Mouse (Mus musculus): ENCODE measurements around the gene Ripply3. TPM values are rescaled to one million over a fixed set of nuclear protein-coding genes. Genes with fewer than 3 reads are reported as not detected.

Gene Ripply3
- polyA plus RNA-seq, 1 experiment from 2014 or later: 0.99 TPM

- Histone ChIP-seq H3K9ac (replicated peaks; ENCODE audit: low read depth, low read length) (no peak overlapping the region), H3K27me3 (replicated peaks; ENCODE audit: control insufficient read depth, insufficient read depth, low read length) (no peaks in the 10 kb centered on the region), H3K4me1 (replicated peaks; ENCODE audit: control insufficient read depth, insufficient read depth, low read length) (peaks cover 5% of the 10 kb centered on the region; the same call in 1 of the 2 replicates), H3K4me3 (replicated peaks; ENCODE audit: low read length) (no peak overlapping the region), H3K4me2 (ENCODE audit: low read length) (no peak overlapping the region), H3K27ac (ENCODE audit: low read length) (no peak overlapping the region), H3K9me3 (ENCODE audit: control insufficient read depth, low read length) (0 out of 2 replicates have a peak, but pooled peaks cover 4% of the 10 kb centered on the region), H3K36me3 (ENCODE audit: control insufficient read depth, insufficient read depth) (no peaks in the 10 kb centered on the region)
- no peak for ATAC-seq
- WGBS: 90% methylated on average over 4 of the region's 4 CpGs
These were observed 27.0 kb upstream of the Ripply3 start for GRCm38 (mm10) chr16:94301194-94301593.

- Histone ChIP-seq H3K9me3 (ENCODE audit: control insufficient read depth, low read length) (0 out of 2 replicates have a peak, but pooled peaks cover 4% of the 10 kb centered on the region), H3K4me1 (replicated peaks; ENCODE audit: control insufficient read depth, insufficient read depth, low read length) (peaks cover 5% of the 10 kb centered on the region; the same call in 1 of the 2 replicates), H3K27me3 (replicated peaks; ENCODE audit: control insufficient read depth, insufficient read depth, low read length) (no peaks in the 10 kb centered on the region), H3K4me3 (replicated peaks; ENCODE audit: low read length) (no peak overlapping the region), H3K4me2 (ENCODE audit: low read length) (no peak overlapping the region), H3K27ac (ENCODE audit: low read length) (no peak overlapping the region), H3K36me3 (ENCODE audit: control insufficient read depth, insufficient read depth) (no peaks in the 10 kb centered on the region), H3K9ac (replicated peaks; ENCODE audit: low read depth, low read length) (no peak overlapping the region)
- WGBS: 85% methylated on average over 5 of the region's 5 CpGs
- ATAC-seq: no peak
These were observed 26.5 kb upstream of the Ripply3 start for GRCm38 (mm10) chr16:94301696-94302095.

- Histone ChIP-seq H3K9me3 (ENCODE audit: control insufficient read depth, low read length) (0 out of 2 replicates have a peak, but pooled peaks cover 4% of the 10 kb centered on the region), H3K9ac (replicated peaks; ENCODE audit: low read depth, low read length) (peak overlapping the region; percentile 33), H3K27me3 (replicated peaks; ENCODE audit: control insufficient read depth, insufficient read depth, low read length) (no peaks in the 10 kb centered on the region), H3K36me3 (ENCODE audit: control insufficient read depth, insufficient read depth) (no peaks in the 10 kb centered on the region), H3K27ac (ENCODE audit: low read length) (no peak overlapping the region), H3K4me2 (ENCODE audit: low read length) (peak overlapping the region; percentile 35), H3K4me1 (replicated peaks; ENCODE audit: control insufficient read depth, insufficient read depth, low read length) (peaks cover 6% of the 10 kb centered on the region; the same call in 1 of the 2 replicates), H3K4me3 (replicated peaks; ENCODE audit: low read length) (peak overlapping the region; percentile 4)
- ATAC-seq: peak; percentile 50; the same call in 1 of the 2 replicates
- WGBS: 5% methylated on average over 30 of the region's 30 CpGs
These were observed 25.7 kb upstream of the Ripply3 start for GRCm38 (mm10) chr16:94302274-94303202.

- Histone ChIP-seq H3K27ac (ENCODE audit: low read length) (no peak overlapping the region), H3K4me1 (replicated peaks; ENCODE audit: control insufficient read depth, insufficient read depth, low read length) (peaks cover 9% of the 10 kb centered on the region; the same call in 1 of the 2 replicates), H3K4me3 (replicated peaks; ENCODE audit: low read length) (peak overlapping the region; percentile 4; the same call in 1 of the 2 replicates), H3K4me2 (ENCODE audit: low read length) (peak overlapping the region; percentile 35), H3K9me3 (ENCODE audit: control insufficient read depth, low read length) (0 out of 2 replicates have a peak, but pooled peaks cover 4% of the 10 kb centered on the region), H3K36me3 (ENCODE audit: control insufficient read depth, insufficient read depth) (no peaks in the 10 kb centered on the region), H3K27me3 (replicated peaks; ENCODE audit: control insufficient read depth, insufficient read depth, low read length) (no peaks in the 10 kb centered on the region), H3K9ac (replicated peaks; ENCODE audit: low read depth, low read length) (peak overlapping the region; percentile 33)
- WGBS: 31% methylated on average over 6 of the region's 6 CpGs
- ATAC-seq: peak; percentile 16; the same call in 1 of the 2 replicates
These were observed 25.1 kb upstream of the Ripply3 start for GRCm38 (mm10) chr16:94303203-94303535.

- 0 out of 2 replicates have a peak, but pooled peaks cover 4% of the 10 kb centered on the region for H3K9me3 ChIP-seq (ENCODE audit: control insufficient read depth, low read length)
- no peaks in the 10 kb centered on the region for H3K27me3 ChIP-seq (replicated peaks; ENCODE audit: control insufficient read depth, insufficient read depth, low read length)
- WGBS: 31% methylated on average over 6 of the region's 6 CpGs
- H3K4me3 ChIP-seq (replicated peaks; ENCODE audit: low read length): no peak overlapping the region
- no peaks in the 10 kb centered on the region for H3K36me3 ChIP-seq (ENCODE audit: control insufficient read depth, insufficient read depth)
- no peak for ATAC-seq
- H3K4me2 ChIP-seq (ENCODE audit: low read length): no peak overlapping the region
- H3K9ac ChIP-seq (replicated peaks; ENCODE audit: low read depth, low read length): no peak overlapping the region
- H3K4me1 ChIP-seq (replicated peaks; ENCODE audit: control insufficient read depth, insufficient read depth, low read length): peaks cover 18% of the 10 kb centered on the region
- no peak overlapping the region for H3K27ac ChIP-seq (ENCODE audit: low read length)
These were observed 20.7 kb upstream of the Ripply3 start for GRCm38 (mm10) chr16:94307526-94307925.

- 39% methylated on average over 6 of the region's 6 CpGs for WGBS
- no peak overlapping the region for H3K4me2 ChIP-seq (ENCODE audit: low read length)
- H3K36me3 ChIP-seq (ENCODE audit: control insufficient read depth, insufficient read depth): no peaks in the 10 kb centered on the region
- no peak overlapping the region for H3K27ac ChIP-seq (ENCODE audit: low read length)
- H3K27me3 ChIP-seq (replicated peaks; ENCODE audit: control insufficient read depth, insufficient read depth, low read length): no peaks in the 10 kb centered on the region
- no peak overlapping the region for H3K9ac ChIP-seq (replicated peaks; ENCODE audit: low read depth, low read length)
- H3K4me1 ChIP-seq (replicated peaks; ENCODE audit: control insufficient read depth, insufficient read depth, low read length): peaks cover 14% of the 10 kb centered on the region
- 0 out of 2 replicates have a peak, but pooled peaks cover 4% of the 10 kb centered on the region for H3K9me3 ChIP-seq (ENCODE audit: control insufficient read depth, low read length)
- H3K4me3 ChIP-seq (replicated peaks; ENCODE audit: low read length): no peak overlapping the region
- no peak for ATAC-seq
These were observed 20.3 kb upstream of the Ripply3 start for GRCm38 (mm10) chr16:94307942-94308341.

GRCm38 (mm10) chr16:94309025-94309424, 19.2 kb upstream of the Ripply3 start:
- 93% methylated on average over 4 of the region's 4 CpGs for WGBS
- no peak overlapping the region for H3K4me2 ChIP-seq (ENCODE audit: low read length)
- no peak overlapping the region for H3K27ac ChIP-seq (ENCODE audit: low read length)
- no peak overlapping the region for H3K9ac ChIP-seq (replicated peaks; ENCODE audit: low read depth, low read length)
- H3K27me3 ChIP-seq (replicated peaks; ENCODE audit: control insufficient read depth, insufficient read depth, low read length): no peaks in the 10 kb centered on the region
- H3K4me1 ChIP-seq (replicated peaks; ENCODE audit: control insufficient read depth, insufficient read depth, low read length): peaks cover 17% of the 10 kb centered on the region
- H3K36me3 ChIP-seq (ENCODE audit: control insufficient read depth, insufficient read depth): no peaks in the 10 kb centered on the region
- no peak overlapping the region for H3K4me3 ChIP-seq (replicated peaks; ENCODE audit: low read length)
- ATAC-seq: no peak
- 0 out of 2 replicates have a peak, but pooled peaks cover 4% of the 10 kb centered on the region for H3K9me3 ChIP-seq (ENCODE audit: control insufficient read depth, low read length)

GRCm38 (mm10) chr16:94311416-94311815, 16.8 kb upstream of the Ripply3 start:
- peak overlapping the region; percentile 37 for H3K9ac ChIP-seq (replicated peaks; ENCODE audit: low read depth, low read length)
- H3K27ac ChIP-seq (ENCODE audit: low read length): no peak overlapping the region
- H3K4me3 ChIP-seq (replicated peaks; ENCODE audit: low read length): no peak overlapping the region
- ATAC-seq: no peak
- 92% methylated on average over 1 of the region's 1 CpGs for WGBS
- H3K4me1 ChIP-seq (replicated peaks; ENCODE audit: control insufficient read depth, insufficient read depth, low read length): peaks cover 22% of the 10 kb centered on the region
- no peaks in the 10 kb centered on the region for H3K36me3 ChIP-seq (ENCODE audit: control insufficient read depth, insufficient read depth)
- H3K9me3 ChIP-seq (ENCODE audit: control insufficient read depth, low read length): no peaks in the 10 kb centered on the region
- H3K27me3 ChIP-seq (replicated peaks; ENCODE audit: control insufficient read depth, insufficient read depth, low read length): no peaks in the 10 kb centered on the region
- peak overlapping the region; percentile 45; the same call in 1 of the 2 replicates for H3K4me2 ChIP-seq (ENCODE audit: low read length)

- H3K4me1 ChIP-seq (replicated peaks; ENCODE audit: control insufficient read depth, insufficient read depth, low read length): peaks cover 22% of the 10 kb centered on the region
These were observed 16.3 kb upstream of the Ripply3 start for GRCm38 (mm10) chr16:94311931-94312330.

More at GRCm38 (mm10) chr16:94311931-94312330, 16.3 kb upstream of the Ripply3 start:
- Histone ChIP-seq H3K27me3 (replicated peaks; ENCODE audit: control insufficient read depth, insufficient read depth, low read length) (no peaks in the 10 kb centered on the region), H3K4me2 (ENCODE audit: low read length) (peak overlapping the region; percentile 57), H3K4me3 (replicated peaks; ENCODE audit: low read length) (no peak overlapping the region; the same call in 1 of the 2 replicates), H3K9me3 (ENCODE audit: control insufficient read depth, low read length) (no peaks in the 10 kb centered on the region), H3K36me3 (ENCODE audit: control insufficient read depth, insufficient read depth) (no peaks in the 10 kb centered on the region), H3K27ac (ENCODE audit: low read length) (no peak overlapping the region), H3K9ac (replicated peaks; ENCODE audit: low read depth, low read length) (peak overlapping the region; percentile 37)
- 60% methylated on average over 4 of the region's 4 CpGs for WGBS
- ATAC-seq: no peak
